Mouse (Mus musculus): Measurements from ENCODE around the gene Aldh1b1.

Gene Aldh1b1

GRCm38 (mm10) chr4:45798964-45799363, at the start of gene Aldh1b1:
Gene Aldh1b1, plus strand, starts transcription at chr4:45799022.
- peak; percentile 96 for DNase-seq

GRCm38 (mm10) chr4:45749449-45749848, 49.4 kb upstream of the Aldh1b1 start:
- DNase-seq = no peak

GRCm38 (mm10) chr4:45750477-45750876, 48.3 kb upstream of the Aldh1b1 start:
- no peak for DNase-seq

GRCm38 (mm10) chr4:45753211-45753809, 45.5 kb upstream of the Aldh1b1 start:
- DNase-seq = no peak

- no peak for DNase-seq
Observed at GRCm38 (mm10) chr4:45754171-45754570, 44.7 kb upstream of the Aldh1b1 start.

- peak; percentile 94 for DNase-seq
Observed at GRCm38 (mm10) chr4:45755097-45755496, 43.7 kb upstream of the Aldh1b1 start.

- peak; percentile 94 for DNase-seq
Observed at GRCm38 (mm10) chr4:45755881-45756280, 42.9 kb upstream of the Aldh1b1 start.

GRCm38 (mm10) chr4:45757941-45758340, 40.9 kb upstream of the Aldh1b1 start:
- no peak for DNase-seq

- no peak for DNase-seq
Observed at GRCm38 (mm10) chr4:45759411-45759810, 39.4 kb upstream of the Aldh1b1 start.

- DNase-seq = peak; percentile 93
Observed at GRCm38 (mm10) chr4:45762600-45762999, 36.2 kb upstream of the Aldh1b1 start.

GRCm38 (mm10) chr4:45763288-45764140, 35.3 kb upstream of the Aldh1b1 start:
- no peak for DNase-seq

GRCm38 (mm10) chr4:45764141-45764494, 34.7 kb upstream of the Aldh1b1 start:
- DNase-seq = peak; percentile 95

GRCm38 (mm10) chr4:45765121-45765564, 33.7 kb upstream of the Aldh1b1 start:
- no peak for DNase-seq

GRCm38 (mm10) chr4:45765565-45766201, 33.1 kb upstream of the Aldh1b1 start:
- no peak for DNase-seq

- DNase-seq = no peak
Observed at GRCm38 (mm10) chr4:45766774-45767173, 32.0 kb upstream of the Aldh1b1 start.

GRCm38 (mm10) chr4:45767891-45768558, 30.8 kb upstream of the Aldh1b1 start:
- DNase-seq = peak; percentile 93

GRCm38 (mm10) chr4:45769141-45769540, 29.7 kb upstream of the Aldh1b1 start:
- DNase-seq = no peak

- no peak for DNase-seq
Observed at GRCm38 (mm10) chr4:45769791-45770637, 28.8 kb upstream of the Aldh1b1 start.

- DNase-seq = no peak
Observed at GRCm38 (mm10) chr4:45770638-45771033, 28.2 kb upstream of the Aldh1b1 start.

GRCm38 (mm10) chr4:45771173-45771572, 27.6 kb upstream of the Aldh1b1 start:
- DNase-seq = no peak

GRCm38 (mm10) chr4:45771619-45772018, 27.2 kb upstream of the Aldh1b1 start:
- DNase-seq = no peak

- DNase-seq = no peak
Observed at GRCm38 (mm10) chr4:45783671-45784070, 15.2 kb upstream of the Aldh1b1 start.
